Comparison of ENCODE assay signal across 8 mouse cellular contexts in genomic region chr6:56691205-56691604, GRCm38 (mm10). TPM values are rescaled to one million over a fixed set of nuclear protein-coding genes. Genes with fewer than 3 reads are reported as not detected.
A peak's percentile ranks its signal among the peaks of the same experiment; 100 is the strongest.
DNase-seq lines count a peak whose midpoint lies in the region; ATAC-seq and TF ChIP-seq lines count a peak whose summit lies in the region.

No protein-coding gene starts in this region.

- H3K27ac ChIP-seq in kidney, embryonic 14.5 days (ENCODE audit: low read depth, low read length) = no peak overlapping the region
- no peak overlapping the region for H3K27ac ChIP-seq in testis, adult 2 months (ENCODE audit: control insufficient read depth, insufficient read depth, low read depth, low read length)

- H3K4me2 ChIP-seq in kidney, embryonic 14.5 days (replicated peaks; ENCODE audit: low read depth, low read length) = no peak overlapping the region

- H3K36me3 ChIP-seq in kidney, embryonic 14.5 days (ENCODE audit: control insufficient read depth, insufficient read depth, low read length) = no peaks in the 10 kb centered on the region
- H3K36me3 ChIP-seq in testis, adult 2 months (ENCODE audit: control insufficient read depth, insufficient read depth, low read length) = no peaks in the 10 kb centered on the region

- 12% methylated on average over 2 of the region's 2 CpGs for WGBS in kidney, embryonic 14.5 days

- DNase-seq in 3T3-L1 (ENCODE audit: low read depth, low spot score) (peak; percentile 90), R1 (ENCODE audit: low read depth, low spot score) (peak; percentile 84), liver (peak; percentile 70)
- peak; percentile 82 to 88 for DNase-seq in cerebellum, postnatal 14 days
- peak; percentile 38 to 65 for DNase-seq in frontal cortex, postnatal 25 days (ENCODE audit: low spot score in 2 of 2)
- DNase-seq in natural killer cell, adult 2 months (ENCODE audit: low spot score in 2 of 2) = peak; percentile 45 to 61

- no peak overlapping the region for H3K4me3 ChIP-seq in kidney, embryonic 14.5 days (ENCODE audit: low read length)
- no peak overlapping the region for H3K4me3 ChIP-seq in testis, adult 2 months (ENCODE audit: control insufficient read depth, low read depth, low read length)

- no peak for TF ChIP-seq POLR2A in testis, adult 2 months (IDR thresholded peaks at IDR 0.05; ENCODE audit: control insufficient read depth, low read depth, low read length)

- H3K27me3 ChIP-seq in kidney, embryonic 14.5 days (ENCODE audit: control insufficient read depth, insufficient read depth, low read length) = no peaks in the 10 kb centered on the region
- H3K27me3 ChIP-seq in testis, adult 2 months (ENCODE audit: control insufficient read depth, insufficient read depth, low read length) = no peaks in the 10 kb centered on the region

- H3K9ac ChIP-seq in kidney, embryonic 14.5 days (ENCODE audit: low read depth, low read length) = no peak overlapping the region

- no peaks in the 10 kb centered on the region for H3K9me3 ChIP-seq in kidney, embryonic 14.5 days (ENCODE audit: control insufficient read depth, low read length)

- ATAC-seq in kidney, embryonic 14.5 days (ENCODE audit: low FRiP score, low TSS enrichment) = peak; percentile 88

- TF ChIP-seq CTCF in testis, adult 2 months (IDR thresholded peaks at IDR 0.05; ENCODE audit: control insufficient read depth, insufficient read depth, insufficient replicate concordance, low read depth, low read length) = peak; percentile 51; the same call in 1 of the 2 replicates

- H3K4me1 ChIP-seq in kidney, embryonic 14.5 days (ENCODE audit: control insufficient read depth, insufficient read depth, low read length) = no peaks in the 10 kb centered on the region
- no peaks in the 10 kb centered on the region for H3K4me1 ChIP-seq in testis, adult 2 months (ENCODE audit: control insufficient read depth, insufficient read depth, low read length)

RNA-seq across cellular contexts. Expression of gene Lsm5, which starts 13.3 kb away (rescaled TPM):
- 174 and 261 TPM in 2 replicates for polyA plus RNA-seq in kidney, embryonic 14.5 days (2014; fragmentation: Nextera tagmentation; extraction: Ambion mirVana)
- polyA plus RNA-seq in testis, adult 2 months (2012; rRNA removed) = 5.5 and 6.0 TPM in 2 replicates

RNA-seq across cellular contexts. Expression of gene Avl9, which starts 23.5 kb away (rescaled TPM):
- 11.2 and 20.2 TPM in 2 replicates for polyA plus RNA-seq in kidney, embryonic 14.5 days (2014; fragmentation: Nextera tagmentation; extraction: Ambion mirVana)
- polyA plus RNA-seq in testis, adult 2 months (2012; rRNA removed) = 3.6 and 4.4 TPM in 2 replicates

Comparison
In these comparisons a context has a peak if more than half of its experiments do, and no peak if none do; other contexts are left out.
1. RNA of gene Lsm5, which starts 13.3 kb away (polyA plus RNA-seq): 174 to 261 TPM in kidney, embryonic 14.5 days; 5.5 to 6.0 TPM in testis, adult 2 months; every median in the first group is over 10 times any median in the second.
2. Peak in every context shown above with its lines, with median percentiles within 50 percentile points of each other: DNase-seq.